Mouse (Mus musculus) myocyte (in vitro differentiated cells): ENCODE measurements around the gene Tmem120b. TPM values are rescaled to one million over a fixed set of nuclear protein-coding genes. Genes with fewer than 3 reads are reported as not detected.

Experiments used
- H3K27me3 ChIP-seq: one replicate; pipeline ENCODE4 v1.6.1; 2011; ENCODE audit not compliant: control insufficient read depth, insufficient read depth, insufficient read length
- H3K36me3 ChIP-seq: one replicate; pipeline ENCODE4 v1.6.1; 2011; ENCODE audit not compliant: control insufficient read depth, insufficient read depth
- H3K4me2 ChIP-seq: one replicate; pipeline ENCODE4 v1.6.1; 2011; ENCODE audit warnings: low read depth, control low read depth
- H3K4me3 ChIP-seq: one replicate; pipeline ENCODE4 v1.5.1; 2011; ENCODE audit warnings: mild to moderate bottlenecking, control low read depth, moderate library complexity
- H3K79me2 ChIP-seq: one replicate; pipeline ENCODE4 v1.6.1; 2011; ENCODE audit not compliant: control insufficient read depth, insufficient read depth
- H3ac ChIP-seq: one replicate; pipeline ENCODE4 v1.6.1; 2011; ENCODE audit not compliant: control insufficient read depth, insufficient read length
- CEBPB ChIP-seq: IDR thresholded peaks from 2 replicates; pipeline ENCODE4 v1.6.1; 2011; ENCODE audit warnings: mild to moderate bottlenecking, moderate library complexity; ENCODE audit not compliant: poor library complexity, insufficient read depth, severe bottlenecking
- E2F4 ChIP-seq: IDR thresholded peaks from one replicate; pipeline ENCODE4 v1.6.1; 2011; ENCODE audit warnings: mild to moderate bottlenecking, control low read depth, moderate library complexity; ENCODE audit not compliant: insufficient read depth
- MAX ChIP-seq: IDR thresholded peaks from one replicate; pipeline ENCODE4 v1.6.1; 2011; ENCODE audit warnings: low read depth, mild to moderate bottlenecking, control low read depth
- MYOD1 ChIP-seq, 3 experiments: IDR thresholded peaks; one replicate each; pipeline ENCODE4 v1.6.1; 2011; ENCODE audit warnings: control low read depth in 2 of 3, low read depth in 2 of 3, mild to moderate bottlenecking in 2 of 3, moderate library complexity in 1 of 3; ENCODE audit not compliant: insufficient read length in 2 of 3, control insufficient read depth in 1 of 3
- MYOG ChIP-seq, 3 experiments: IDR thresholded peaks; one replicate each; pipeline ENCODE4 v1.6.1; 2011; ENCODE audit warnings: control low read depth in 2 of 3, low read depth in 2 of 3, mild to moderate bottlenecking in 2 of 3; ENCODE audit not compliant: insufficient read length in 2 of 3, control insufficient read depth in 1 of 3, insufficient read depth in 1 of 3
- POLR2A ChIP-seq: IDR thresholded peaks from one replicate; pipeline ENCODE4 v1.6.1; 2011; ENCODE audit warnings: low read depth, mild to moderate bottlenecking, control low read depth, moderate library complexity; ENCODE audit not compliant: insufficient read length
- POLR2AphosphoS2 ChIP-seq: IDR thresholded peaks from one replicate; pipeline ENCODE4 v1.6.1; 2011; ENCODE audit warnings: low read depth, control low read depth; ENCODE audit not compliant: insufficient read length
- REST ChIP-seq: IDR thresholded peaks from one replicate; pipeline ENCODE4 v1.6.1; 2011; ENCODE audit warnings: mild to moderate bottlenecking, control low read depth, moderate library complexity; ENCODE audit not compliant: insufficient read depth, insufficient read length
- SRF ChIP-seq: IDR thresholded peaks from one replicate; pipeline ENCODE4 v1.6.1; 2011; ENCODE audit warnings: low read depth; ENCODE audit not compliant: control insufficient read depth, insufficient read length
- TCF12 ChIP-seq: IDR thresholded peaks from one replicate; pipeline ENCODE4 v1.6.1; 2011; ENCODE audit warnings: mild to moderate bottlenecking, control low read depth; ENCODE audit not compliant: poor library complexity, insufficient read depth, severe bottlenecking
- TCF3 ChIP-seq: IDR thresholded peaks from one replicate; pipeline ENCODE4 v1.6.1; 2011; ENCODE audit warnings: low read depth, control low read depth; ENCODE audit not compliant: insufficient read length
- USF1 ChIP-seq: IDR thresholded peaks from one replicate; pipeline ENCODE4 v1.6.1; 2011; ENCODE audit warnings: low read depth, mild to moderate bottlenecking, control low read depth, moderate library complexity
- polyA plus RNA-seq: library from polyadenylated mRNA; unstranded; fragments of >200 nt; fragmentation: generic; extraction: Trizol; gene quantifications from one replicate; pipeline ENCODE4 v1.2.1, GENCODE M21; 2012; ENCODE audit warnings: missing spikeins

Gene Tmem120b
- polyA plus RNA-seq, 1 experiment, result 41.3 TPM

DNA sequence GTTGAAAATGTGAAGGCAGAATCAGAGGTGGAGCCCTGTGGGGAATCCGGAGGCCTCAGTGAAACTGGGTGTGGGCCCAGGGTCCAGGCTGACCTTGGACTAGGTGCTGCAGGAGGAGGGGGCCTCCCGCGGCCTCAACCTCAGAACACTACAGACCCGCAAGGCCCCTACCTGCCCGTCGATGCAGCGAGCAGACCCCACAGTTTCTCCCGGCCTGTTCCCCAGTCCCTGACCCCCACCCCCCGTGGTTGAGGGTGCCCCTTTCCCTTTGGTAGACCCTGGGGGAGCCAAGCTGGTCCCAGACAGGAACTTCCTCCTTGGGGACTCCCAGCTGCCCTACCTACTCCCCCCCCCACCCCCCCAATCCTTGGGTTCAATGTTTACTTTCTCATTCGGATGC is 98.2 kb downstream of the Tmem120b start:
- Histone ChIP-seq H3ac (no peak overlapping the region), H3K27me3 (no peaks in the 10 kb centered on the region), H3K36me3 (peaks cover 13% of the 10 kb centered on the region), H3K79me2 (no peaks in the 10 kb centered on the region), H3K4me2 (no peak overlapping the region), H3K4me3 (no peak overlapping the region)
- TF ChIP-seq E2F4, result no peak
- TF ChIP-seq POLR2AphosphoS2, result no peak
- TF ChIP-seq CEBPB, result no peak
- TF ChIP-seq POLR2A, result no peak
- TF ChIP-seq TCF12, result no peak
- no peak for TF ChIP-seq MYOG (IDR thresholded peaks at IDR 0.05; ENCODE audit: control insufficient read depth in 1 of 3, insufficient read depth in 1 of 3, insufficient read length in 2 of 3, low read depth in 2 of 3)
- no peak for TF ChIP-seq TCF3
- no peak for TF ChIP-seq USF1
- no peak for TF ChIP-seq REST
- no peak for TF ChIP-seq MAX
- TF ChIP-seq SRF, result no peak
- TF ChIP-seq MYOD1 (IDR thresholded peaks at IDR 0.05; ENCODE audit: control insufficient read depth in 1 of 3, insufficient read length in 2 of 3, low read depth in 2 of 3), result no peak

Other genes starting within 250 kb of the Tmem120b start
- 197 TPM for gene Anapc5, start 247.1 kb upstream of the Tmem120b start, polyA plus RNA-seq
- 8.2 TPM for gene Rnf34, start 218.4 kb upstream of the Tmem120b start, polyA plus RNA-seq
- gene Kdm2b, start 78.6 kb upstream of the Tmem120b start, polyA plus RNA-seq, result 10.1 TPM
- gene Orai1, start 53.3 kb upstream of the Tmem120b start, polyA plus RNA-seq, result 36.7 TPM
- gene Morn3, start 21.4 kb upstream of the Tmem120b start, polyA plus RNA-seq, result not detected
- 1.6 TPM for gene Rhof, start 64.3 kb downstream of the Tmem120b start, polyA plus RNA-seq
- gene Setd1b, start 73.8 kb downstream of the Tmem120b start, polyA plus RNA-seq, result 5.4 TPM
- gene Psmd9, start 101.0 kb downstream of the Tmem120b start, polyA plus RNA-seq, result 30.6 TPM
- gene Hpd, start 114.3 kb downstream of the Tmem120b start, polyA plus RNA-seq, result not detected
- gene Wdr66, start 183.7 kb downstream of the Tmem120b start, polyA plus RNA-seq, result 0.38 TPM